8 mouse cellular contexts compared by ENCODE assay signal in genomic region chrX:152146150-152146549, GRCm38 (mm10). TPM values are rescaled to one million over a fixed set of nuclear protein-coding genes. Genes with fewer than 3 reads are reported as not detected.
DNase-seq lines count a peak whose midpoint lies in the region; ATAC-seq lines count a peak whose summit lies in the region.

No protein-coding gene starts in this region.

- no peaks in the 10 kb centered on the region for H3K36me3 ChIP-seq in hindbrain, embryonic 15.5 days
- no peaks in the 10 kb centered on the region for H3K36me3 ChIP-seq in hindbrain, embryonic 11.5 days (ENCODE audit: control insufficient read depth, insufficient read depth, low read length)
- H3K36me3 ChIP-seq in intestine, embryonic 14.5 days (ENCODE audit: control insufficient read depth, insufficient read depth, low read length): no peaks in the 10 kb centered on the region
- H3K36me3 ChIP-seq in neural tube, embryonic 14.5 days (ENCODE audit: control insufficient read depth, insufficient read depth, low read length): no peaks in the 10 kb centered on the region
- H3K36me3 ChIP-seq in liver, embryonic 11.5 days (ENCODE audit: control insufficient read depth, insufficient read depth, low read length): no peaks in the 10 kb centered on the region

- no peaks in the 10 kb centered on the region for H3K9me3 ChIP-seq in hindbrain, embryonic 15.5 days
- H3K9me3 ChIP-seq in hindbrain, embryonic 11.5 days (ENCODE audit: control insufficient read depth, low read length): no peaks in the 10 kb centered on the region
- no peaks in the 10 kb centered on the region for H3K9me3 ChIP-seq in intestine, embryonic 14.5 days (ENCODE audit: control insufficient read depth, low read length)
- H3K9me3 ChIP-seq in neural tube, embryonic 14.5 days (ENCODE audit: control insufficient read depth, low read length): no peaks in the 10 kb centered on the region
- no peaks in the 10 kb centered on the region for H3K9me3 ChIP-seq in liver, embryonic 11.5 days (ENCODE audit: control insufficient read depth, low read length)

- H3K4me1 ChIP-seq in hindbrain, embryonic 15.5 days (replicated peaks): peaks cover 27% of the 10 kb centered on the region
- H3K4me1 ChIP-seq in hindbrain, embryonic 11.5 days (replicated peaks; ENCODE audit: control insufficient read depth, insufficient read depth, low read length): no peaks in the 10 kb centered on the region
- no peaks in the 10 kb centered on the region for H3K4me1 ChIP-seq in intestine, embryonic 14.5 days (replicated peaks; ENCODE audit: control insufficient read depth, insufficient read depth, low read length)
- no peaks in the 10 kb centered on the region for H3K4me1 ChIP-seq in neural tube, embryonic 14.5 days (ENCODE audit: control insufficient read depth, insufficient read depth, low read length)
- no peaks in the 10 kb centered on the region for H3K4me1 ChIP-seq in liver, embryonic 11.5 days (replicated peaks; ENCODE audit: control insufficient read depth, insufficient read depth, low read length)

- no peak overlapping the region for H3K27ac ChIP-seq in hindbrain, embryonic 15.5 days (replicated peaks)
- H3K27ac ChIP-seq in hindbrain, embryonic 11.5 days (ENCODE audit: low read depth, low read length): no peak overlapping the region
- H3K27ac ChIP-seq in intestine, embryonic 14.5 days (ENCODE audit: low read depth): no peak overlapping the region
- no peak overlapping the region for H3K27ac ChIP-seq in neural tube, embryonic 14.5 days (ENCODE audit: low read depth, low read length)
- H3K27ac ChIP-seq in liver, embryonic 11.5 days (ENCODE audit: low read depth, low read length): no peak overlapping the region

- no peak overlapping the region for H3K9ac ChIP-seq in hindbrain, embryonic 15.5 days
- H3K9ac ChIP-seq in hindbrain, embryonic 11.5 days (ENCODE audit: low read depth, low read length): no peak overlapping the region
- H3K9ac ChIP-seq in intestine, embryonic 14.5 days (ENCODE audit: low read length): no peak overlapping the region
- no peak overlapping the region for H3K9ac ChIP-seq in neural tube, embryonic 14.5 days (replicated peaks; ENCODE audit: low read depth, low read length)
- H3K9ac ChIP-seq in liver, embryonic 11.5 days (ENCODE audit: low read depth, low read length): no peak overlapping the region

- peak overlapping the region; percentile 66 for H3K4me3 ChIP-seq in hindbrain, embryonic 15.5 days
- no peak overlapping the region for H3K4me3 ChIP-seq in hindbrain, embryonic 11.5 days (ENCODE audit: low read depth, low read length)
- no peak overlapping the region for H3K4me3 ChIP-seq in intestine, embryonic 14.5 days (ENCODE audit: low read depth, low read length)
- peak overlapping the region; percentile 17; the same call in 1 of the 2 replicates for H3K4me3 ChIP-seq in neural tube, embryonic 14.5 days (ENCODE audit: low read depth, low read length)
- no peak overlapping the region for H3K4me3 ChIP-seq in liver, embryonic 11.5 days (ENCODE audit: low read depth, low read length)

- peaks cover 61% of the 10 kb centered on the region for H3K27me3 ChIP-seq in hindbrain, embryonic 15.5 days
- peaks cover 50% of the 10 kb centered on the region for H3K27me3 ChIP-seq in hindbrain, embryonic 11.5 days (ENCODE audit: control insufficient read depth, insufficient read depth, low read length)
- H3K27me3 ChIP-seq in intestine, embryonic 14.5 days (replicated peaks; ENCODE audit: control insufficient read depth, insufficient read depth, low read length): peaks cover 37% of the 10 kb centered on the region
- H3K27me3 ChIP-seq in neural tube, embryonic 14.5 days (ENCODE audit: control insufficient read depth, insufficient read depth, low read length): peaks cover 20% of the 10 kb centered on the region
- peaks cover 62% of the 10 kb centered on the region for H3K27me3 ChIP-seq in liver, embryonic 11.5 days (replicated peaks; ENCODE audit: control insufficient read depth, insufficient read depth, low read length)

- no peak for ATAC-seq in hindbrain, embryonic 15.5 days (ENCODE audit: low FRiP score, low read depth)
- no peak for ATAC-seq in hindbrain, embryonic 11.5 days (ENCODE audit: low FRiP score)
- no peak for ATAC-seq in intestine, embryonic 14.5 days (replicated peaks; ENCODE audit: low FRiP score, low TSS enrichment, low read depth)
- no peak for ATAC-seq in neural tube, embryonic 14.5 days (ENCODE audit: low read depth)
- no peak for ATAC-seq in liver, embryonic 11.5 days (replicated peaks; ENCODE audit: low FRiP score)

- no peak for DNase-seq in hindbrain, embryonic 11.5 days (ENCODE audit: low spot score)
- DNase-seq in cerebellum, adult 9-10 months: peak; percentile 66
- no peak for DNase-seq in intestine, embryonic 14.5 days (ENCODE audit: low spot score)
- no peak for DNase-seq in urinary bladder, postnatal 25 days (ENCODE audit: low spot score)
- no peak for DNase-seq in lung, postnatal 4 days
- DNase-seq in liver, embryonic 11.5 days (ENCODE audit: low spot score): no peak

- 29% methylated on average over 1 of the region's 1 CpGs for WGBS in hindbrain, embryonic 15.5 days
- 9% methylated on average over 1 of the region's 1 CpGs for WGBS in hindbrain, embryonic 11.5 days
- WGBS in intestine, embryonic 14.5 days: 25% methylated on average over 1 of the region's 1 CpGs
- WGBS in neural tube, embryonic 14.5 days: 6% methylated on average over 1 of the region's 1 CpGs
- WGBS in liver, embryonic 11.5 days: 22% methylated on average over 1 of the region's 1 CpGs

- H3K4me2 ChIP-seq in hindbrain, embryonic 15.5 days: peak overlapping the region; percentile 71
- H3K4me2 ChIP-seq in hindbrain, embryonic 11.5 days (replicated peaks; ENCODE audit: low read depth, low read length): no peak overlapping the region
- H3K4me2 ChIP-seq in intestine, embryonic 14.5 days (ENCODE audit: low read length): peak overlapping the region; percentile 70; the same call in 1 of the 2 replicates
- H3K4me2 ChIP-seq in neural tube, embryonic 14.5 days (ENCODE audit: low read depth, low read length): peak overlapping the region; percentile 55
- H3K4me2 ChIP-seq in liver, embryonic 11.5 days: no peak overlapping the region

RNA-seq across cellular contexts. Expression of gene Iqsec2, which starts 2.1 kb away (rescaled TPM):
- polyA plus RNA-seq in hindbrain, embryonic 15.5 days (2015; fragmentation: Nextera tagmentation; extraction: Ambion mirVana): 6.9 and 8.7 TPM in 2 replicates
- polyA plus RNA-seq in hindbrain, embryonic 11.5 days (2014; fragmentation: Nextera tagmentation; extraction: Ambion mirVana): 1.9 and 2.0 TPM in 2 replicates
- 3.4 and 3.5 TPM in 2 replicates for polyA plus RNA-seq in intestine, embryonic 14.5 days (2014; fragmentation: Nextera tagmentation; extraction: Ambion mirVana)
- polyA plus RNA-seq in neural tube, embryonic 14.5 days (2014; fragmentation: Nextera tagmentation; extraction: Ambion mirVana): 10.5 and 10.7 TPM in 2 replicates
- 0.86 and 1.8 TPM in 2 replicates for polyA plus RNA-seq in liver, embryonic 11.5 days (2014; fragmentation: Nextera tagmentation; extraction: Ambion mirVana)

Comparison
In these comparisons a context has a peak if more than half of its experiments do, and no peak if none do; other contexts are left out.
1. H3K4me2 ChIP-seq: peak in hindbrain, embryonic 15.5 days (single experiment), intestine, embryonic 14.5 days (single experiment) and neural tube, embryonic 14.5 days (single experiment); none in hindbrain, embryonic 11.5 days (single experiment) and liver, embryonic 11.5 days (single experiment).
2. H3K4me3 ChIP-seq: peak in hindbrain, embryonic 15.5 days (single experiment) and neural tube, embryonic 14.5 days (single experiment); none in hindbrain, embryonic 11.5 days (single experiment), intestine, embryonic 14.5 days (single experiment) and liver, embryonic 11.5 days (single experiment).